Mouse (Mus musculus) ZHBTc4 (cell line): Measurements from ENCODE around the gene Fbxl4.
A peak's percentile ranks its signal among the peaks of the same experiment; 100 is the strongest.
"Not testable (repeated sequence)": the region's sequence is repeated elsewhere in the genome, so short reads cannot be mapped to it uniquely, and the experiment has no call there.

Experiments used
- DNase-seq: peaks from one replicate; pipeline ENCODE4 v3.0.0-alpha.2; 2011; ENCODE audit warnings: low read depth, low spot score

Gene Fbxl4

DNA sequence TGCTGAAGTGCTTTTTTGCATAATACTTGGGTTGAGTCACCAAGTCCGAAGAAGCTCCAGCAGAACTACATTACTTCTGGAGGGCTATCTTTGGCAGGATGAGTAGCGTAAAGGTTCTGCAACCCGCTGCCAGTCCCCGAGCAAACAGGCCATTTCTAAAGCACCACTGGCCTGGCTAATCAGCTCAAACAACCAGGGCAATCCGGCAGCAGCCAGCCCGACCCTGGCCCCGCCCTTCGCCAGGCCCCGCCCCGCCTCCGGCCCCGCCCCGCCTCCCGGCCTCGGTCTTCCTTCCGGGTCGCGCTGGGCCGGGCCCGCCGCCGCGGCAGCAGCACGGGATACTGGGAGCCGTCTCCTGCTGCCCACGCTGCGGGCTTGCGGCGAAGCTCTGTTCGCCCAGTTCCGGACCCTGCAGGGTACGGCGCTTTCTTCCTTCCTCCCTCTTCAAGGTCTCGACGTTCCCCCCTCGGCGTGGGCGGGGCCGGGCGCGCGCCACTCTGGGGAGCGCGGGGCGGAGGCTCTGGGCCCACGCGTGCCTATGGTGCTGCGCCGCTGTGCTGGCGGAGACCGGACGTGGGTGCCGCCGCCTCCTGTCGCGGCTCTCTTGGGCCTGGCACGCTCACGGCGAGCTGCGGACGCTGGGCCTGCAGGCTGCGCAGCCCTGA is at the start of gene Fbxl4:
Fbxl4 (plus strand) TSS at position 278 of the 665 bp plus-strand sequence.
- DNase-seq, result peak; percentile 87

GRCm38 (mm10) chr4:22314564-22314963 is 42.8 kb upstream of the Fbxl4 start:
- no peak for DNase-seq

DNA sequence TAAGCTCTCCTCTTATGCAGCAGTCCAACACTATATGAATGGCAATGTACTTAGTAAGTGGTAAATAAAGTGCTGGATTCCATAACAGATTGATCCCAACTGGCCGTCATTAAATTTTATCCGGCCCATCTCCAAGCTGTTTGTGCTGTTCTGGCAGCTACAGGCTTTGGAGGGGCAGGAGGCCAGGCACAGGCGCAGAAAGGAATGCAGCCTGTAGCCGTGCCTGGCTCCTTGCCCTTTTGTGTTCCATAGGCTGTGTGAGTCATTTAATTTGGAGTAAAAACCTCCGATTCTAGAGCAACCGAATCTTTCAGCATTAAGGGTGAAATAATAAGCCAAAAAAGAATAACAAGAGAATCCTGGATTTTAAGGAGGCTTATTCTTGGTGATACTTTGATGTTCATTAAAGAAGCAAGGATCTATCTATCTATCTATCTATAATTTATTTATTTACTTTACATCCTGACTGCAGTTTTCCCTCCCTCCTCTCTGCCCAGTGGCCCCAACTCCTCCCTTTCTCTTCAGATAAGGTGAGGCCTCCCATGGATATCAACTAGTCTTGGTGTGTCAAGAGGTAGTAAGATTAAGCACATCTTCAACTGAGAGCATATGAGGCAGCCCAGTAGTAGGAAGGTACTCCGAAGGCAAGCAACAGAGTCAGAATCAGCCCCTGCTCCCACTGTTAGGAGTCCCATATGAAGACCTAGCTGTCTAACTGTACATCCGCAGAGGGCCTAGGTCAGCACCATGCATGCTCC is 14.3 kb upstream of the Fbxl4 start:
- no peak for DNase-seq

DNA sequence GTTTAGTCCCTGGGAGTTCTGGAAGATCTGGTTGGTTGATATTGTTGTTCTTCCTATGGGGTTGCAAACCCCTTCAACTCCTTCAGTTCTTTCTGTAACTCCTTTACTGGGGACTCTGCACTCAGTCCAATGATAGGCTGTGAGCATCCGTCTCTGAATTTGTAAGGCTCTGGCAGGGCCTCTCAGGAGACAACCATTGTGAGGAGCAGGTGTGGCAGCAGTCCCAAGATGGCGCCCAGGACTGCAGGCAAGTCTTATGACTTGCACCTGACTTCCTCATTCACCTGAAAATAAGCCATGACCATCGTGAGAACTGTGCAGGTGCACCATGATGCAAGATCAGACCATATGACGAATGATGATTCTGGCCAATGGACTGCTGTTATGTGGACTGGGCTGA is 8.3 kb upstream of the Fbxl4 start:
- DNase-seq, result not testable (repeated sequence)

GRCm38 (mm10) chr4:22357931-22358300 is 573 bp downstream of the Fbxl4 start:
- no peak for DNase-seq

- no peak for DNase-seq
Observed at GRCm38 (mm10) chr4:22358487-22358886, 1.1 kb downstream of the Fbxl4 start.

DNA sequence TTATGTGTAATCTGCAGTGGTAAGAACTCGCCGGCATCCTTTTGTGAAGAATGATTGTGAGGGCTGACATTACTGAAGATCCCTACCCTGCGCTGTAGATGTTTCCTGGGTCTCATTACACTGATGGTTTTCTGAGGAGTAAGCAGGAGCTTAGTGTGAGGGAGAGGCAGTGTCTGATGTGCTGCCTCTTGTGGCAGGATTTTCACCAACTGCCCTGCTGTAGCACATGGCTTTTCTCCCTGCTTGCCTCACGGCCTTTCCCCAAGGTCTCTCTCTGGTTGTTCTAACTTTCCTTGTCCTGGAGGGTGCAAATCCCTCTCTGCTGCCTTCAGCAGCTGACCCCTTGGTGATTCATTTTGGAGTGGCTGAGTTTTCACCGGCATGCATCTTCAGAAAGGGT is 10.0 kb downstream of the Fbxl4 start:
- peak; percentile 45 for DNase-seq

DNA sequence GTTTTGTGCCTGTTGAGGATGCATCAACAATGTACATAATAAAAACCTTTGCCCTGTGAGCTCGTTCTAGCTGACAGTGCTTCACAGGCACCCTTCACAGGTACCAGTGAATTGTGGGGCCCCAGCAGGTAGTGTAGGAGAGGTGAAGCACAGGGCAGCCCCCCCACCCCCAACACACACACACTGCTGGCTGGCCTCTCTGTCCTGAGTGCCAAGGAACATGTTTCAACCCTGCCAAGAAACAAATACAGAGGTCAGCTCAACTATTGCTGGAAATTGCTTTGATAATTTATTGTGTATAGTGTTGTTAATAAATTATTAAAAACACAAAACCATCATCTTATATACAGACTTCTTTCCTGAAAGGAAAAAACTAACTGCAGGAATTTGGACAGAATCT is 21.2 kb downstream of the Fbxl4 start:
- no peak for DNase-seq

DNA sequence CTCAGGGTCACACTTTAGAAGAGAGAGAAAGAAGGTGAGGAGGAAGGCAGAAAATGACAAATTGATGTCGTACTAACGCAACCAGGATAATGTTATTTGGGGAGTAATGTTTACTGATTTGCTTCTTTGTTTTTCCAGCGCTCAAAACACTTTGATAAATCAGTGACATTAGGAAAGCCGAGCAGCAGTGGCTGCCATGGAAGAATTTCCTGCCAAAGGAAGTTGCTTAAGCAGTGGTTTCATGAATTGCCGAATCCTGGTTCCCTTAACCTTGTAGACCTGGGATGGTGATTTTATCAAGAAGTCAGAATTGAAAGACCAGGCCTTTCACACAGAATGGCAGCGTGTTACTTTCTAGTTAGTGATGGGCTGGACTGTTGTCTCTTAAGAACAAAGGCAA is 23.3 kb downstream of the Fbxl4 start:
- DNase-seq, result no peak

- DNase-seq, result no peak
Observed at GRCm38 (mm10) chr4:22383528-22384265, 26.4 kb downstream of the Fbxl4 start.

GRCm38 (mm10) chr4:22390045-22390444 is 32.7 kb downstream of the Fbxl4 start:
- DNase-seq, result no peak

GRCm38 (mm10) chr4:22392777-22393473 is 35.6 kb downstream of the Fbxl4 start:
- no peak for DNase-seq

DNA sequence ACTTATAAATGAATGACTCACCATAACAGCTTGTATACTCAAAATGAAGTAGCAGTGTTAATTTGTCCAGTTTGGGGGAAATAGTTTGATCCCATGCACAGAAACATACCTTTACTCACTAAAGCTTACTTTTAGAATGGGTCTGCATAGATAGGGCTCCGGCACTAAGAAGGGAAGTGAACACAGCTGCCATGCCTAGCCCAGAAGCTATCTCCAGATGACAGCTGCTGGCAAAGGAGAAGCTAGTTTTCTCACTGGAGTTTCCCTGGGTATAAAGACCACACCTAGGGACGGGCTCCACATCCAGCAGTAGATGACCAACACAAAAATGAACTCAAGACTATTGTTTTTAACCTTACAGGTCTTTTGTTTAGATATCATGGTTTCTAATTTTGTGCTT is 38.1 kb downstream of the Fbxl4 start:
- DNase-seq, result no peak

GRCm38 (mm10) chr4:22396484-22397000 is 39.2 kb downstream of the Fbxl4 start:
- no peak for DNase-seq

- no peak for DNase-seq
Observed at GRCm38 (mm10) chr4:22397003-22397402, 39.7 kb downstream of the Fbxl4 start.

- DNase-seq, result no peak
Observed at GRCm38 (mm10) chr4:22402032-22402431, 44.7 kb downstream of the Fbxl4 start.

DNA sequence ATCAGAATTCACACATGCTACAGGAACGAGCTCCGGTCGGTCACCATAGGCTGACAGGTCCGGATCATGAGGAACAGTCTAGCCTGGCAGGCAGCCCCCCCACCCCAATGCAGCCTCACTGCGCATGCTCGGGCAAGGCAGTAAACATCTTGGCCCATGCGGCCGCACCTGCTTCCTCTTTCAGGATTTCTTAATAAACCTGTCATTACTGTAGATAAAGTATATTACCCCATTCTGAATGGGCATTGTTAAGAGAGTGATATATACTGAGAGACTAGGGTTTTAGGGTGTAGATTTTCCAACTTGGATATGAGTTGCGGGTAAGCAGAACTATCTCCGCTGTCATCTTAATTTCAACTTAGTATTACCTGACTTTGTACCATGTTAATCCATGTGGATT is 45.6 kb downstream of the Fbxl4 start:
- DNase-seq, result no peak

GRCm38 (mm10) chr4:22420627-22421026 is 63.3 kb downstream of the Fbxl4 start:
- no peak for DNase-seq

DNA sequence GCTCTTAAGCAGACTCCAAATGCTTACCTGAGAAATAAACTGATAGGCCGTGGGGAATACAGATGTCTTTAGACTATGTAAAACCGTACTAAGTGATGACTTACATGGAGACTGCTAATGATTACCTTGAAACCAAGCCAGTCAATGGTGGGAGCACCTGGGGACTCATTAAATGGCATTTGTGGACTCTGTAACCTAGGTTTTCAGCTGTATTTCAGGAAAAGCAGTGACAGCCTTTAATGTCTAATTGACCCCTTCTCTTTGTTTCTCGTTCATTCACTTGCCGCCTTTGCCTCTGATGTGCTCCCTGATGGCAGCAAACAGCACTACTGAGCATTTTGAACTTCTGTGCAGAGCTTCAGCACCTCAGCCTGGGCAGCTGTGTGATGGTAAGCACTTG is 65.1 kb downstream of the Fbxl4 start:
- DNase-seq, result no peak

DNA sequence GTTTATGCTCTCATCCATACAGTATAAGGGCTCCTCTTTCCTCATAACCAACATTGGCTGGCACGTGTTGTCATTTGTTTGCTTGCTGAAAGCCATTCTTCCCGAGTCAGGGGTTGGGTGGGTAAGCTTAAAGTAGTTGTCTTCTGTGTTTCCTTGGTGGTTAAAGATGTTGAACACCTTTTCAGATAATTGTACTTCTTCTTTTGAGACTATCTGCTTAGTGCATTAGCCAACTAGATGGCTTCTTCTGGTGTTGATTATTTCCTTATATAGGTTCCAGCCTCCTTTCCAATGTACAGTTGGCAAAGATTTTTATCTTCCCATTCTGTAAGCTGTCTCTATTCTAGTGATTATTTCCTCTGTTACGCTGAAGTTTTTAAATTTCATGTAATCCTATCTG is 70.8 kb downstream of the Fbxl4 start:
- no peak for DNase-seq

GRCm38 (mm10) chr4:22469575-22469974 is 112.2 kb downstream of the Fbxl4 start:
- no peak for DNase-seq
